Mouse (Mus musculus) liver, embryonic 15.5 days (tissue): ENCODE measurements around the gene Hps3. TPM values are rescaled to one million over a fixed set of nuclear protein-coding genes. Genes with fewer than 3 reads are reported as not detected.
"Not testable (repeated sequence)": the region's sequence is repeated elsewhere in the genome, so short reads cannot be mapped to it uniquely, and the experiment has no call there.

Source experiments
- ATAC-seq: fragments of 200-750 bp; cut with Nextera tagmentation; 2 replicates; pipeline ENCODE4 v1.8.0; 2017; ENCODE audit warnings: moderate number of reproducible peaks, mild to moderate bottlenecking, moderate library complexity; ENCODE audit not compliant: insufficient read depth
- H3K27ac ChIP-seq: fragments of 300-500 bp; sonication (generic); replicated peaks from 2 replicates; pipeline ENCODE4 v1.5.1; 2015; ENCODE audit warnings: mild to moderate bottlenecking, inconsistent platforms
- H3K27me3 ChIP-seq: fragments of 300-500 bp; sonication (generic); 2 replicates; pipeline ENCODE4 v1.6.1; 2015; ENCODE audit warnings: mild to moderate bottlenecking, inconsistent platforms
- H3K36me3 ChIP-seq: fragments of 300-500 bp; sonication (generic); replicated peaks from 2 replicates; pipeline ENCODE4 v1.6.1; 2015; ENCODE audit warnings: moderate library complexity, mild to moderate bottlenecking, inconsistent platforms
- H3K4me1 ChIP-seq: fragments of 300-500 bp; sonication (generic); replicated peaks from 2 replicates; pipeline ENCODE4 v1.6.1; 2015; ENCODE audit warnings: inconsistent platforms
- H3K4me2 ChIP-seq: fragments of 300-500 bp; sonication (generic); 2 replicates; pipeline ENCODE4 v1.6.1; 2015; ENCODE audit warnings: moderate library complexity, mild to moderate bottlenecking, inconsistent platforms
- H3K4me3 ChIP-seq: fragments of 300-500 bp; sonication (generic); replicated peaks from 2 replicates; pipeline ENCODE4 v1.5.1; 2015; ENCODE audit warnings: mild to moderate bottlenecking, inconsistent platforms
- H3K9ac ChIP-seq: fragments of 300-500 bp; sonication (generic); 2 replicates; pipeline ENCODE4 v1.6.1; 2015; ENCODE audit warnings: moderate library complexity, mild to moderate bottlenecking, inconsistent platforms
- H3K9me3 ChIP-seq: fragments of 300-500 bp; sonication (generic); replicated peaks from 2 replicates; pipeline ENCODE4 v1.6.1; 2016; ENCODE audit warnings: inconsistent platforms
- WGBS: fragments of 180-500 bp; shearing (Covaris S2); methylation state at CpG from one replicate; pipeline ENCODE4 v1.1.7; 2015; ENCODE audit warnings: mixed read lengths; ENCODE audit not compliant: insufficient replicate concordance; 5-methylcytosine and 5-hydroxymethylcytosine counted together
- polyA plus RNA-seq: library from polyadenylated mRNA; unstranded; fragments of >200 nt; fragmentation: Nextera tagmentation; extraction: Ambion mirVana; gene quantifications from 2 replicates; pipeline ENCODE4 v1.2.1, GENCODE M21; 2015

Gene Hps3
- 5.8 and 5.9 TPM in 2 replicates for polyA plus RNA-seq

GRCm38 (mm10) chr3:20034719-20035404 is at the start of gene Hps3:
Gene Hps3 (minus strand): TSS chr3:20035315.
- Histone ChIP-seq H3K27ac (peak within 1 kb of the TSS; percentile 71), H3K4me1 (peaks cover 20% of the 10 kb centered on the region), H3K4me2 (peak within 1 kb of the TSS; percentile 84), H3K36me3 (0 out of 2 replicates have a peak, but pooled peaks cover 3% of the 10 kb centered on the region), H3K4me3 (peak within 1 kb of the TSS; percentile 67), H3K9ac (peak within 1 kb of the TSS; percentile 55), H3K9me3 (no peaks in the 10 kb centered on the region; the same call in 1 of the 2 replicates), H3K27me3 (no peaks in the 10 kb centered on the region)
- peak; percentile 100 for ATAC-seq
- WGBS, result under 1% methylated on average over 47 of the region's 47 CpGs

GRCm38 (mm10) chr3:20082161-20082560 is 47.0 kb upstream of the Hps3 start:
- H3K4me3 ChIP-seq, result no peak overlapping the region
- ATAC-seq, result no peak
- H3K4me2 ChIP-seq, result no peak overlapping the region
- H3K36me3 ChIP-seq, result peaks cover 17% of the 10 kb centered on the region
- no peak overlapping the region for H3K9ac ChIP-seq
- H3K9me3 ChIP-seq, result no peaks in the 10 kb centered on the region
- no peaks in the 10 kb centered on the region for H3K27me3 ChIP-seq
- no peaks in the 10 kb centered on the region for H3K4me1 ChIP-seq
- H3K27ac ChIP-seq, result no peak overlapping the region
- 67% methylated on average over 3 of the region's 3 CpGs for WGBS

GRCm38 (mm10) chr3:20076145-20077053 is 41.3 kb upstream of the Hps3 start:
- H3K27ac ChIP-seq, result no peak overlapping the region

GRCm38 (mm10) chr3:20058197-20058541 is 23.1 kb upstream of the Hps3 start:
- H3K4me3 ChIP-seq, result peak overlapping the region; percentile 84
- H3K9me3 ChIP-seq, result no peaks in the 10 kb centered on the region
- ATAC-seq, result no peak
- H3K9ac ChIP-seq, result peak overlapping the region; percentile 67
- H3K4me1 ChIP-seq, result peaks cover 16% of the 10 kb centered on the region
- no peaks in the 10 kb centered on the region for H3K27me3 ChIP-seq
- peaks cover 5% of the 10 kb centered on the region; the same call in 1 of the 2 replicates for H3K36me3 ChIP-seq
- 0% methylated on average over 7 of the region's 9 CpGs for WGBS
- H3K4me2 ChIP-seq, result peak overlapping the region; percentile 79
- peak overlapping the region; percentile 69; the same call in 1 of the 2 replicates for H3K27ac ChIP-seq

More at GRCm38 (mm10) chr3:20076145-20077053, 41.3 kb upstream of the Hps3 start:
- H3K4me3 ChIP-seq, result no peak overlapping the region
- H3K9me3 ChIP-seq, result no peaks in the 10 kb centered on the region
- no peak for ATAC-seq
- H3K4me1 ChIP-seq, result no peaks in the 10 kb centered on the region
- H3K4me2 ChIP-seq, result no peak overlapping the region
- H3K9ac ChIP-seq, result no peak overlapping the region
- WGBS, result 65% methylated on average over 11 of the region's 11 CpGs
- no peaks in the 10 kb centered on the region for H3K27me3 ChIP-seq
- H3K36me3 ChIP-seq, result peaks cover 21% of the 10 kb centered on the region

GRCm38 (mm10) chr3:20057306-20058196 is 22.4 kb upstream of the Hps3 start, which contains the start of gene Hltf:
Gene Hltf (plus strand): TSS chr3:20057811.
- peak within 1 kb of the TSS; percentile 79 for H3K4me2 ChIP-seq
- no peaks in the 10 kb centered on the region for H3K9me3 ChIP-seq
- H3K9ac ChIP-seq, result peak within 1 kb of the TSS; percentile 67
- WGBS, result under 1% methylated on average over 51 of the region's 54 CpGs
- H3K27ac ChIP-seq, result peak within 1 kb of the TSS; percentile 69
- ATAC-seq, result peak; percentile 100
- peaks cover 16% of the 10 kb centered on the region for H3K4me1 ChIP-seq
- peak within 1 kb of the TSS; percentile 84 for H3K4me3 ChIP-seq
- H3K27me3 ChIP-seq, result no peaks in the 10 kb centered on the region
- H3K36me3 ChIP-seq, result peaks cover 5% of the 10 kb centered on the region; the same call in 1 of the 2 replicates

DNA sequence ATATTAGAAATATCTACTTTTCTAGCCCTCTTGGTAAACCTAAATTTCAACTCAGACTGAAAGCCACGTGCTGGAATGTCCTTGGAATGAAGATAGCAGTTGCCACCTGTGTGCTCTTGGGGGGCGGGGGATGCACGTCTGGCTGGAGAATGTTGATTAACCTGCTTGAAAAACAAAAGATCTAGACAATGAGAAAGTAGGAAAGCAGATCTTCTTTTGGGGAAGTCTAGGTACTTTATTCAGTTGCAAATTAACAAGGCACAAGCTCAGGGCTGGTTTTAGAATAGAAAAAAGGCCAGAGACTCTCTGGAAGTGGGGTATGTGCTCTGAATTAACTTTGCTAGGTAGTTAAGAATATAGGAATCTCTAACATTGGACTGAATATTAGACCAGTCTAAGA is 9.6 kb upstream of the Hps3 start:
- WGBS, result 56% methylated on average over 3 of the region's 3 CpGs
- ATAC-seq, H3K4me3 ChIP-seq, H3K27me3 ChIP-seq, H3K4me2 ChIP-seq, H3K4me1 ChIP-seq, H3K36me3 ChIP-seq, H3K9ac ChIP-seq, H3K9me3 ChIP-seq, H3K27ac ChIP-seq: not testable (repeated sequence)

DNA sequence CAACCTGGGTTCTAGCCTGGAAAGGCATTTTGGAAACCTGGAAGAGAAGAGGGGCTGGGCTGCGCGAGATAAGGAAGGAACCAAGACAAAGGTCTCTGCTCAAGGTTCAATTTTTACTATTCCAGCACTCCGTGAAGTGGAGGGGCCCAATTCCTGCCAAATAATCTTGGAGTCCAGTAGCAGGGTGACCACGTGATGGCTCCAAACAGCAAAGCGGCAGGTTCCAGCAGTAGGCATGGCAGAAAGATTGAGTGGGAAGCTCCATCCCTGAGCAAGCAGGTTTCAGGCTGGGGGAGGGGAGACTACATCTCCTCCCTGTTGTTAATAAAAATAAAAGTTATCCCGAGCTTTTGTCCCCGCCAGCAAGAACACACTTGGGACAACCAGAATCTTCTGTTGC is 6.3 kb upstream of the Hps3 start:
- H3K9ac ChIP-seq, H3K4me1 ChIP-seq, H3K36me3 ChIP-seq, ATAC-seq, H3K9me3 ChIP-seq, H3K27me3 ChIP-seq, H3K27ac ChIP-seq, H3K4me3 ChIP-seq, H3K4me2 ChIP-seq: not testable (repeated sequence)
- 80% methylated on average over 7 of the region's 7 CpGs for WGBS

DNA sequence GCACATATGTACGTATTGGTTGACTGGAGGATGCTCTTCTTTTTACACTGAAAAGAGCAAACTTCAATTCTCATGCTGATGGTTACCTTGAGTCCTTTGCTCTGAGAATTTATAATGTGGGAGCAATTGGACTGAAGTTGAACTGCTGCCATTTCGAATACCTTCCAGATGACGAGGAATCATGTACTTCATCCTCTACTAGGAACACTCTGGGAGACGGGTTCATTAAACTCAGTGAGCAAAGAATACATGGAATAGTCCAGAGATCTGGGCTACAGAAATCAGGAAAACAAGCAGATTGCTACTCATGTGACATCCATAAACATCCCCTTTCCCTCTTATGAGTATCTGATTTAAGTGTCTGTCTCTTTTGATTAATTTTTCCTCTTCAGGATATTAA is 954 bp upstream of the Hps3 start:
- no peak overlapping the region for H3K27ac ChIP-seq
- H3K9ac ChIP-seq, result no peak overlapping the region
- 69% methylated on average over 4 of the region's 4 CpGs for whole genome bisulfite sequencing
- peaks cover 20% of the 10 kb centered on the region for H3K4me1 ChIP-seq
- H3K27me3 ChIP-seq, result no peaks in the 10 kb centered on the region
- H3K4me2 ChIP-seq, result no peak overlapping the region
- H3K4me3 ChIP-seq, result no peak overlapping the region
- H3K9me3 ChIP-seq, result no peaks in the 10 kb centered on the region; the same call in 1 of the 2 replicates
- ATAC-seq, result no peak
- no peaks in the 10 kb centered on the region for H3K36me3 ChIP-seq

- peak overlapping the region; percentile 67 for H3K4me3 ChIP-seq
- peak overlapping the region; percentile 84 for H3K4me2 ChIP-seq
- H3K27ac ChIP-seq, result peak overlapping the region; percentile 71
- H3K4me1 ChIP-seq, result peaks cover 20% of the 10 kb centered on the region
- ATAC-seq, result no peak
- H3K27me3 ChIP-seq, result no peaks in the 10 kb centered on the region
- 0 out of 2 replicates have a peak, but pooled peaks cover 5% of the 10 kb centered on the region for H3K36me3 ChIP-seq
- no peaks in the 10 kb centered on the region; the same call in 1 of the 2 replicates for H3K9me3 ChIP-seq
- H3K9ac ChIP-seq, result peak overlapping the region; percentile 55
- 9% methylated on average over 10 of the region's 10 CpGs for WGBS
Measured at GRCm38 (mm10) chr3:20033761-20034718, 1.1 kb downstream of the Hps3 start.

- H3K4me3 ChIP-seq, result no peak overlapping the region
- H3K27ac ChIP-seq, result no peak overlapping the region
- H3K36me3 ChIP-seq, result peaks cover 20% of the 10 kb centered on the region; the same call in 1 of the 2 replicates
- H3K4me1 ChIP-seq, result peaks cover 20% of the 10 kb centered on the region
- WGBS, result 71% methylated on average over 6 of the region's 6 CpGs
- H3K9me3 ChIP-seq, result no peaks in the 10 kb centered on the region
- no peak overlapping the region for H3K4me2 ChIP-seq
- H3K9ac ChIP-seq, result no peak overlapping the region
- no peaks in the 10 kb centered on the region for H3K27me3 ChIP-seq
- no peak for ATAC-seq
Measured at GRCm38 (mm10) chr3:20030807-20031206, 4.3 kb downstream of the Hps3 start.
